Mouse (Mus musculus) embryonic facial prominence, embryonic 10.5 days (tissue): ENCODE measurements around the gene Gm32802. TPM values are rescaled to one million over a fixed set of nuclear protein-coding genes. Genes with fewer than 3 reads are reported as not detected.
"Not testable (repeated sequence)": the region's sequence is repeated elsewhere in the genome, so short reads cannot be mapped to it uniquely, and the experiment has no call there.

Experiments
- DNase-seq: peaks from one replicate; pipeline ENCODE4 v3.0.0-alpha.2; 2017; ENCODE audit warnings: low spot score
- H3K27ac ChIP-seq: fragments of 300-500 bp; sonication (generic); replicated peaks from 2 replicates; pipeline ENCODE4 v1.5.1; 2016; ENCODE audit warnings: mild to moderate bottlenecking
- H3K27me3 ChIP-seq: fragments of 300-500 bp; sonication (generic); replicated peaks from 2 replicates; pipeline ENCODE4 v1.6.1; 2016; ENCODE audit warnings: low read depth, mild to moderate bottlenecking; ENCODE audit not compliant: poor library complexity, severe bottlenecking
- H3K36me3 ChIP-seq: fragments of 300-500 bp; sonication (generic); replicated peaks from 2 replicates; pipeline ENCODE4 v1.6.1; 2016; ENCODE audit warnings: mild to moderate bottlenecking, moderate library complexity
- H3K4me1 ChIP-seq: fragments of 300-500 bp; sonication (generic); 2 replicates; pipeline ENCODE4 v1.6.1; 2016
- H3K4me3 ChIP-seq: fragments of 300-500 bp; sonication (generic); 2 replicates; pipeline ENCODE4 v1.5.1; 2016; ENCODE audit warnings: mild to moderate bottlenecking, moderate library complexity
- H3K9me3 ChIP-seq: fragments of 300-500 bp; sonication (generic); 2 replicates; pipeline ENCODE4 v1.6.1; 2016; ENCODE audit warnings: mild to moderate bottlenecking
- WGBS: fragments of 180-500 bp; shearing (Covaris S2); methylation state at CpG from one replicate; pipeline ENCODE4 v1.1.7; 2016; 5-methylcytosine and 5-hydroxymethylcytosine counted together
- polyA plus RNA-seq: library from polyadenylated mRNA; unstranded; fragments of >200 nt; fragmentation: Nextera tagmentation; extraction: Ambion mirVana; gene quantifications from 2 replicates; pipeline ENCODE4 v1.2.1, GENCODE M21; 2016

The Gm32802 gene
- polyA plus RNA-seq: not detected in 2 replicates

GRCm38 (mm10) chr10:118258388-118258787, at the start of gene Gm32802:
Gm32802 (plus strand) TSS chr10:118258688.
- DNase-seq, H3K4me3 ChIP-seq, H3K27ac ChIP-seq, H3K9me3 ChIP-seq, H3K36me3 ChIP-seq, H3K27me3 ChIP-seq, H3K4me1 ChIP-seq: not testable (repeated sequence)
- WGBS: no CpG with 5 or more reads among the region's 13 CpGs

- WGBS: 80% methylated on average over 3 of the region's 4 CpGs
Observed at GRCm38 (mm10) chr10:118215719-118216393, 42.6 kb upstream of the Gm32802 start.

GRCm38 (mm10) chr10:118227629-118228028, 30.9 kb upstream of the Gm32802 start:
- WGBS: 86% methylated on average over 1 of the region's 2 CpGs
- DNase-seq, H3K27me3 ChIP-seq, H3K27ac ChIP-seq, H3K36me3 ChIP-seq, H3K4me1 ChIP-seq, H3K9me3 ChIP-seq, H3K4me3 ChIP-seq: not testable (repeated sequence)

More at GRCm38 (mm10) chr10:118215719-118216393, 42.6 kb upstream of the Gm32802 start:
- not testable (repeated sequence) for DNase-seq, H3K4me3 ChIP-seq, H3K27me3 ChIP-seq, H3K27ac ChIP-seq, H3K9me3 ChIP-seq, H3K4me1 ChIP-seq, H3K36me3 ChIP-seq

- not testable (repeated sequence) for H3K27me3 ChIP-seq
- 82% methylated on average over 2 of the region's 5 CpGs for WGBS
Observed at GRCm38 (mm10) chr10:118232607-118233006, 25.9 kb upstream of the Gm32802 start.

GRCm38 (mm10) chr10:118240680-118241079, 17.8 kb upstream of the Gm32802 start, which contains the start of gene Gm32717:
Gm32717 (minus strand) TSS chr10:118240780.
- H3K36me3 ChIP-seq, H3K27me3 ChIP-seq, H3K4me1 ChIP-seq, DNase-seq, H3K9me3 ChIP-seq, H3K4me3 ChIP-seq, H3K27ac ChIP-seq: not testable (repeated sequence)
- no CpG with 5 or more reads among the region's 13 CpGs for WGBS

More at GRCm38 (mm10) chr10:118232607-118233006, 25.9 kb upstream of the Gm32802 start:
- not testable (repeated sequence) for H3K36me3 ChIP-seq, H3K4me3 ChIP-seq, H3K27ac ChIP-seq, H3K9me3 ChIP-seq, DNase-seq, H3K4me1 ChIP-seq

GRCm38 (mm10) chr10:118249006-118249595, 9.4 kb upstream of the Gm32802 start:
- H3K27me3 ChIP-seq, H3K36me3 ChIP-seq, H3K27ac ChIP-seq, H3K9me3 ChIP-seq, H3K4me3 ChIP-seq, H3K4me1 ChIP-seq, DNase-seq: not testable (repeated sequence)
- 88% methylated on average over 11 of the region's 11 CpGs for WGBS

- DNase-seq: peak; percentile 77
- Histone ChIP-seq H3K36me3 (no peaks in the 10 kb centered on the region), H3K4me1 (peaks cover 4% of the 10 kb centered on the region; the same call in 1 of the 2 replicates), H3K9me3 (no peaks in the 10 kb centered on the region), H3K4me3 (no peak overlapping the region), H3K27ac (no peak overlapping the region; the same call in 1 of the 2 replicates), H3K27me3 (no peaks in the 10 kb centered on the region)
- 43% methylated on average over 10 of the region's 10 CpGs for WGBS
Observed at GRCm38 (mm10) chr10:118250852-118251295, 7.6 kb upstream of the Gm32802 start.

GRCm38 (mm10) chr10:118268812-118269211, 10.3 kb downstream of the Gm32802 start:
- not testable (repeated sequence) for H3K9me3 ChIP-seq, DNase-seq, H3K27ac ChIP-seq, H3K36me3 ChIP-seq, H3K4me1 ChIP-seq, H3K4me3 ChIP-seq, H3K27me3 ChIP-seq
- 78% methylated on average over 3 of the region's 8 CpGs for WGBS

- not testable (repeated sequence) for H3K4me3 ChIP-seq, H3K27ac ChIP-seq, H3K4me1 ChIP-seq, H3K36me3 ChIP-seq, H3K27me3 ChIP-seq, H3K9me3 ChIP-seq, DNase-seq
- 82% methylated on average over 1 of the region's 2 CpGs for WGBS
Observed at GRCm38 (mm10) chr10:118271416-118271815, 12.9 kb downstream of the Gm32802 start.

- H3K27me3 ChIP-seq, DNase-seq, H3K4me3 ChIP-seq, H3K27ac ChIP-seq, H3K4me1 ChIP-seq, H3K9me3 ChIP-seq, H3K36me3 ChIP-seq: not testable (repeated sequence)
- no CpG with 5 or more reads among the region's 4 CpGs for WGBS
Observed at GRCm38 (mm10) chr10:118278069-118278468, 19.6 kb downstream of the Gm32802 start.

- DNase-seq, H3K36me3 ChIP-seq, H3K4me1 ChIP-seq, H3K27me3 ChIP-seq, H3K4me3 ChIP-seq, H3K9me3 ChIP-seq, H3K27ac ChIP-seq: not testable (repeated sequence)
- 79% methylated on average over 7 of the region's 7 CpGs for WGBS
Observed at GRCm38 (mm10) chr10:118282565-118282964, 24.1 kb downstream of the Gm32802 start.

- not testable (repeated sequence) for H3K27me3 ChIP-seq, DNase-seq, H3K27ac ChIP-seq, H3K4me3 ChIP-seq, H3K4me1 ChIP-seq, H3K9me3 ChIP-seq, H3K36me3 ChIP-seq
- WGBS: 91% methylated on average over 3 of the region's 5 CpGs
Observed at GRCm38 (mm10) chr10:118283016-118283415, 24.5 kb downstream of the Gm32802 start.

GRCm38 (mm10) chr10:118294938-118295337, 36.5 kb downstream of the Gm32802 start, which contains the start of gene Iltifb:
Iltifb (minus strand) TSS chr10:118295038.
- Histone ChIP-seq H3K4me3 (no peak within 1 kb of the TSS), H3K27me3 (no peaks in the 10 kb centered on the region), H3K36me3 (no peaks in the 10 kb centered on the region), H3K4me1 (no peaks in the 10 kb centered on the region), H3K9me3 (no peaks in the 10 kb centered on the region), H3K27ac (no peak within 1 kb of the TSS)
- 90% methylated on average over 6 of the region's 6 CpGs for WGBS
- no peak for DNase-seq
